Mouse (Mus musculus) olfactory bulb, adult 2 months (tissue): ENCODE data around the gene Polr3gl.

Source experiments
- CTCF ChIP-seq: fragments of 200-500 bp; IDR thresholded peaks from 2 replicates; pipeline ENCODE4 v1.5.1; 2012; ENCODE audit warnings: low read depth, mild to moderate bottlenecking, low read length, moderate library complexity; ENCODE audit not compliant: insufficient read depth
- POLR2A ChIP-seq: fragments of 200-500 bp; IDR thresholded peaks from 2 replicates; pipeline ENCODE4 v1.6.1; 2012; ENCODE audit warnings: mild to moderate bottlenecking, low read depth, low read length, moderate library complexity; ENCODE audit not compliant: insufficient read depth

GRCm38 (mm10) chr3:96571336-96571735 lies 22.6 kb downstream of the Polr3gl start:
- TF ChIP-seq CTCF (no peak), POLR2A (no peak)
